10 mouse cellular contexts compared by ENCODE assay signal in genomic region chr5:64196250-64196865, GRCm38 (mm10). TPM values are rescaled to one million over a fixed set of nuclear protein-coding genes. Genes with fewer than 3 reads are reported as not detected.
DNase-seq lines count a peak whose midpoint lies in the region; ATAC-seq and TF ChIP-seq lines count a peak whose summit lies in the region.
"Had no signal": no experiment of that assay in that cellular context is flagged by ENCODE, and none has a peak within 500 bp of the region (broad histone marks: within the 10 kb centered on the region; RNA-seq: fewer than 3 reads in every experiment).

No protein-coding gene starts in this region.

- H3K4me3 ChIP-seq in lung, embryonic 16.5 days (ENCODE audit: low read length), result no peak overlapping the region
- H3K4me3 ChIP-seq in lung, adult 2 months (replicated peaks; ENCODE audit: extremely low read depth, low read depth, low read length), result no peak overlapping the region
- H3K4me3 ChIP-seq in cerebellum, adult 2 months (replicated peaks; ENCODE audit: insufficient read depth, low read depth, low read length), result no peak overlapping the region
- H3K4me3 ChIP-seq: neural tube, embryonic 12.5 days had no signal

- peaks cover 11% of the 10 kb centered on the region for H3K4me1 ChIP-seq in lung, embryonic 16.5 days (replicated peaks; ENCODE audit: control insufficient read depth, insufficient read depth, low read length)
- no peaks in the 10 kb centered on the region; the same call in 1 of the 2 replicates for H3K4me1 ChIP-seq in lung, adult 2 months (ENCODE audit: control insufficient read depth, insufficient read depth, low read length)
- peaks cover 12% of the 10 kb centered on the region for H3K4me1 ChIP-seq in cerebellum, adult 2 months (ENCODE audit: control insufficient read depth, insufficient read depth, low read length)
- H3K4me1 ChIP-seq: neural tube, embryonic 12.5 days had no signal

- peaks cover 2% of the 10 kb centered on the region for H3K9me3 ChIP-seq in lung, embryonic 16.5 days (ENCODE audit: control insufficient read depth, low read length)

- H3K27me3 ChIP-seq in lung, embryonic 16.5 days (ENCODE audit: control insufficient read depth, insufficient read depth, low read depth, low read length), result no peaks in the 10 kb centered on the region
- H3K27me3 ChIP-seq in cerebellum, adult 2 months (ENCODE audit: control insufficient read depth, insufficient read depth, low read length), result no peaks in the 10 kb centered on the region; the same call in 1 of the 2 replicates
- H3K27me3 ChIP-seq: neural tube, embryonic 12.5 days had no signal

- no peak for TF ChIP-seq CTCF in lung, adult 2 months (IDR thresholded peaks at IDR 0.05; ENCODE audit: insufficient read depth, low read length)
- no peak for TF ChIP-seq CTCF in cerebellum, adult 2 months (IDR thresholded peaks at IDR 0.05; ENCODE audit: borderline replicate concordance, insufficient read depth, low read depth, low read length)

- WGBS in lung, embryonic 16.5 days, result 81% methylated on average over 1 of the region's 1 CpGs
- WGBS in lung, adult 2 months, result 65% methylated on average over 1 of the region's 1 CpGs
- WGBS in cerebellum, adult 2 months, result 48% methylated on average over 1 of the region's 1 CpGs

- no peak overlapping the region for H3K9ac ChIP-seq in lung, embryonic 16.5 days (ENCODE audit: low read length)
- H3K9ac ChIP-seq: neural tube, embryonic 12.5 days had no signal

- H3K4me2 ChIP-seq in lung, embryonic 16.5 days (ENCODE audit: low read depth, low read length), result no peak overlapping the region
- H3K4me2 ChIP-seq: neural tube, embryonic 12.5 days had no signal

- H3K36me3 ChIP-seq in lung, embryonic 16.5 days (ENCODE audit: control insufficient read depth, insufficient read depth, low read length), result peaks cover 8% of the 10 kb centered on the region
- H3K36me3 ChIP-seq: neural tube, embryonic 12.5 days had no signal

- no peak overlapping the region; the same call in 1 of the 2 replicates for H3K27ac ChIP-seq in lung, embryonic 16.5 days (ENCODE audit: low read length)
- no peak overlapping the region for H3K27ac ChIP-seq in cerebellum, adult 2 months (ENCODE audit: insufficient read depth, low read length)
- H3K27ac ChIP-seq: neural tube, embryonic 12.5 days had no signal

- peak; percentile 29 for ATAC-seq in lung, embryonic 16.5 days (ENCODE audit: low read depth)
- ATAC-seq in megakaryocyte, adult 5-6 weeks (ENCODE audit: poor library complexity, severe bottlenecking), result no peak

- peak; percentile 84 for DNase-seq in gastrocnemius, adult 18-20 months (ENCODE audit: low spot score)
- DNase-seq in gastrocnemius, postnatal 14 days, result no peak
- DNase-seq in lung, adult 2 months, result no peak
- DNase-seq in cerebellum, adult 2 months, result peak; percentile 52 to 77
- peak; percentile 40 to 43 for DNase-seq in kidney, postnatal 25 days
- no peak for DNase-seq in right cerebral cortex, adult 2 months (ENCODE audit: low spot score in 2 of 2)
- DNase-seq: heart, postnatal 10 days had no signal

- intact Hi-C loops in gastrocnemius, postnatal 14 days (cut with DNase I; ENCODE audit: low total_unique reads), result no loop called here

- TF ChIP-seq POLR2A in lung, adult 2 months (IDR thresholded peaks at IDR 0.05; ENCODE audit: borderline replicate concordance, extremely low read depth, low read depth, low read length), result no peak
- no peak for TF ChIP-seq POLR2A in cerebellum, adult 2 months (IDR thresholded peaks at IDR 0.05; ENCODE audit: borderline replicate concordance, insufficient read depth, low read length)

RNA-seq across cellular contexts. Expression of gene Tbc1d1, which starts 40.3 kb away (rescaled TPM):
- 10 to 100 TPM; 57.2 to 73.9 TPM for total RNA-seq in gastrocnemius, adult 18-20 months (2021)
- total RNA-seq in gastrocnemius, postnatal 14 days (2021), result 10 to 100 TPM; 29.9 to 39.6 TPM
- polyA plus RNA-seq in lung, embryonic 16.5 days (2015; fragmentation: Nextera tagmentation; extraction: Ambion mirVana), result 38.9 and 41.5 TPM in 2 replicates
- 12.1 and 18.5 TPM in 2 replicates for polyA plus RNA-seq in lung, adult 2 months (2012; rRNA removed)
- 17.3 and 17.7 TPM in 2 replicates for polyA plus RNA-seq in cerebellum, adult 2 months (2012; rRNA removed)
- total RNA-seq in megakaryocyte, adult 5-6 weeks (2015), result 37.1 and 37.3 TPM in 2 replicates
- total RNA-seq in megakaryocyte, adult 5-6 weeks (2017), result 54.6 and 55.6 TPM in 2 replicates

Comparison
In these comparisons a context has a peak if more than half of its experiments do, and no peak if none do; other contexts are left out.
1. DNase-seq: peak in gastrocnemius, adult 18-20 months (single experiment), cerebellum, adult 2 months (2 of 2) and kidney, postnatal 25 days (2 of 2); none in gastrocnemius, postnatal 14 days (single experiment), lung, adult 2 months (single experiment) and right cerebral cortex, adult 2 months (0 of 2).